Mouse (Mus musculus) heart, embryonic 10.5 days (tissue): ENCODE measurements around the gene Fxyd5. TPM values are rescaled to one million over a fixed set of nuclear protein-coding genes. Genes with fewer than 3 reads are reported as not detected.

Experiments
- DNase-seq: peaks from one replicate; pipeline ENCODE4 v3.0.0-alpha.2; 2017; ENCODE audit warnings: low spot score
- H3K27ac ChIP-seq: fragments of 300-500 bp; sonication (generic); 2 replicates; pipeline ENCODE4 v1.5.1; 2016; ENCODE audit warnings: mild to moderate bottlenecking
- H3K27me3 ChIP-seq: fragments of 300-500 bp; sonication (generic); 2 replicates; pipeline ENCODE4 v1.6.1; 2016; ENCODE audit warnings: mild to moderate bottlenecking; ENCODE audit not compliant: poor library complexity, insufficient read depth, severe bottlenecking
- H3K36me3 ChIP-seq: fragments of 300-500 bp; sonication (generic); 2 replicates; pipeline ENCODE4 v1.6.1; 2016; ENCODE audit warnings: mild to moderate bottlenecking, moderate library complexity
- H3K4me1 ChIP-seq: fragments of 300-500 bp; sonication (generic); 2 replicates; pipeline ENCODE4 v1.6.1; 2016; ENCODE audit warnings: mild to moderate bottlenecking
- H3K4me3 ChIP-seq: fragments of 300-500 bp; sonication (generic); 2 replicates; pipeline ENCODE4 v1.5.1; 2016; ENCODE audit warnings: mild to moderate bottlenecking, moderate library complexity
- H3K9me3 ChIP-seq: fragments of 300-500 bp; sonication (generic); 2 replicates; pipeline ENCODE4 v1.6.1; 2016; ENCODE audit warnings: mild to moderate bottlenecking, moderate library complexity
- WGBS: fragments of 180-500 bp; shearing (Covaris S2); methylation state at CpG from one replicate; pipeline ENCODE4 v1.1.7; 2016; 5-methylcytosine and 5-hydroxymethylcytosine counted together
- polyA plus RNA-seq: library from polyadenylated mRNA; unstranded; fragments of >200 nt; fragmentation: Nextera tagmentation; extraction: Ambion mirVana; gene quantifications from 2 replicates; pipeline ENCODE4 v1.2.1, GENCODE M21; 2016

Fxyd5 gene
- polyA plus RNA-seq, 1 experiment from 2014 or later: 24.3 TPM

GRCm38 (mm10) chr7:31077885-31078445, 35.7 kb upstream of the Fxyd5 start:
- Histone ChIP-seq H3K36me3 (no peaks in the 10 kb centered on the region), H3K4me1 (0 out of 2 replicates have a peak, but pooled peaks cover 4% of the 10 kb centered on the region), H3K4me3 (no peak overlapping the region), H3K27ac (no peak overlapping the region), H3K9me3 (no peaks in the 10 kb centered on the region), H3K27me3 (peaks cover 4% of the 10 kb centered on the region; the same call in 1 of the 2 replicates)
- WGBS: 33% methylated on average over 5 of the region's 5 CpGs
- no peak for DNase-seq

- Histone ChIP-seq H3K9me3 (no peaks in the 10 kb centered on the region), H3K27me3 (peaks cover 4% of the 10 kb centered on the region; the same call in 1 of the 2 replicates), H3K36me3 (no peaks in the 10 kb centered on the region), H3K4me3 (no peak overlapping the region), H3K4me1 (0 out of 2 replicates have a peak, but pooled peaks cover under 1% of the 10 kb centered on the region), H3K27ac (no peak overlapping the region)
- DNase-seq: no peak
- WGBS: 59% methylated on average over 6 of the region's 6 CpGs
Observed at GRCm38 (mm10) chr7:31077470-31077869, 35.2 kb upstream of the Fxyd5 start.

- WGBS: 44% methylated on average over 5 of the region's 5 CpGs
- Histone ChIP-seq H3K4me1 (0 out of 2 replicates have a peak, but pooled peaks cover 3% of the 10 kb centered on the region), H3K36me3 (no peaks in the 10 kb centered on the region), H3K27me3 (peaks cover 4% of the 10 kb centered on the region; the same call in 1 of the 2 replicates), H3K9me3 (no peaks in the 10 kb centered on the region), H3K27ac (no peak within 1 kb of the TSS), H3K4me3 (no peak within 1 kb of the TSS)
- no peak for DNase-seq
Observed at GRCm38 (mm10) chr7:31076492-31076891, 34.2 kb upstream of the Fxyd5 start, which contains the start of gene Fxyd3. Gene Fxyd3 (minus strand): TSS chr7:31076704.

GRCm38 (mm10) chr7:31074713-31075069, 32.4 kb upstream of the Fxyd5 start:
- no peak overlapping the region for H3K4me3 ChIP-seq
- 78% methylated on average over 5 of the region's 5 CpGs for WGBS
- H3K27ac ChIP-seq: no peak overlapping the region
- H3K36me3 ChIP-seq: no peaks in the 10 kb centered on the region
- peaks cover 8% of the 10 kb centered on the region; the same call in 1 of the 2 replicates for H3K27me3 ChIP-seq
- DNase-seq: no peak
- H3K9me3 ChIP-seq: no peaks in the 10 kb centered on the region
- 0 out of 2 replicates have a peak, but pooled peaks cover 7% of the 10 kb centered on the region for H3K4me1 ChIP-seq

- H3K27ac ChIP-seq: no peak overlapping the region
- DNase-seq: no peak
- no peaks in the 10 kb centered on the region for H3K9me3 ChIP-seq
- no peaks in the 10 kb centered on the region for H3K36me3 ChIP-seq
- 70% methylated on average over 7 of the region's 7 CpGs for WGBS
- H3K4me1 ChIP-seq: 0 out of 2 replicates have a peak, but pooled peaks cover 7% of the 10 kb centered on the region
- H3K27me3 ChIP-seq: peaks cover 12% of the 10 kb centered on the region; the same call in 1 of the 2 replicates
- no peak overlapping the region for H3K4me3 ChIP-seq
Observed at GRCm38 (mm10) chr7:31074061-31074712, 31.9 kb upstream of the Fxyd5 start.

GRCm38 (mm10) chr7:31073546-31073945, 31.3 kb upstream of the Fxyd5 start:
- H3K9me3 ChIP-seq: no peaks in the 10 kb centered on the region
- peaks cover 18% of the 10 kb centered on the region; the same call in 1 of the 2 replicates for H3K27me3 ChIP-seq
- 0 out of 2 replicates have a peak, but pooled peaks cover 7% of the 10 kb centered on the region for H3K4me1 ChIP-seq
- H3K27ac ChIP-seq: no peak overlapping the region
- H3K36me3 ChIP-seq: no peaks in the 10 kb centered on the region
- no peak overlapping the region for H3K4me3 ChIP-seq
- DNase-seq: no peak

GRCm38 (mm10) chr7:31072326-31072725, 30.0 kb upstream of the Fxyd5 start:
- 52% methylated on average over 9 of the region's 9 CpGs for WGBS
- DNase-seq: no peak
- H3K4me3 ChIP-seq: no peak overlapping the region
- peaks cover 8% of the 10 kb centered on the region for H3K4me1 ChIP-seq
- peaks cover 19% of the 10 kb centered on the region for H3K27me3 ChIP-seq
- H3K9me3 ChIP-seq: no peaks in the 10 kb centered on the region
- no peaks in the 10 kb centered on the region for H3K36me3 ChIP-seq
- H3K27ac ChIP-seq: no peak overlapping the region

- Histone ChIP-seq H3K27ac (no peak overlapping the region), H3K4me1 (peaks cover 12% of the 10 kb centered on the region), H3K36me3 (no peaks in the 10 kb centered on the region), H3K9me3 (no peaks in the 10 kb centered on the region), H3K27me3 (peaks cover 22% of the 10 kb centered on the region), H3K4me3 (no peak overlapping the region)
- 72% methylated on average over 6 of the region's 6 CpGs for WGBS
- no peak for DNase-seq
Observed at GRCm38 (mm10) chr7:31070324-31070723, 28.0 kb upstream of the Fxyd5 start.

GRCm38 (mm10) chr7:31069491-31069890, 27.2 kb upstream of the Fxyd5 start:
- H3K9me3 ChIP-seq: no peaks in the 10 kb centered on the region
- peaks cover 22% of the 10 kb centered on the region for H3K27me3 ChIP-seq
- 84% methylated on average over 14 of the region's 14 CpGs for WGBS
- DNase-seq: no peak
- peaks cover 12% of the 10 kb centered on the region for H3K4me1 ChIP-seq
- no peaks in the 10 kb centered on the region for H3K36me3 ChIP-seq
- H3K27ac ChIP-seq: no peak overlapping the region
- no peak overlapping the region for H3K4me3 ChIP-seq

- Histone ChIP-seq H3K4me1 (peaks cover 12% of the 10 kb centered on the region), H3K4me3 (peak overlapping the region; percentile 10; the same call in 1 of the 2 replicates), H3K9me3 (no peaks in the 10 kb centered on the region), H3K36me3 (no peaks in the 10 kb centered on the region), H3K27ac (no peak overlapping the region), H3K27me3 (peaks cover 22% of the 10 kb centered on the region)
- no peak for DNase-seq
- 39% methylated on average over 5 of the region's 5 CpGs for WGBS
Observed at GRCm38 (mm10) chr7:31067836-31068235, 25.6 kb upstream of the Fxyd5 start.

GRCm38 (mm10) chr7:31063074-31063560, 20.8 kb upstream of the Fxyd5 start:
- Histone ChIP-seq H3K27me3 (peaks cover 7% of the 10 kb centered on the region), H3K4me3 (no peak overlapping the region), H3K4me1 (peaks cover 10% of the 10 kb centered on the region), H3K36me3 (no peaks in the 10 kb centered on the region), H3K27ac (no peak overlapping the region), H3K9me3 (no peaks in the 10 kb centered on the region)
- 78% methylated on average over 12 of the region's 12 CpGs for WGBS
- no peak for DNase-seq

GRCm38 (mm10) chr7:31060621-31061010, 18.3 kb upstream of the Fxyd5 start:
- Histone ChIP-seq H3K27me3 (no peaks in the 10 kb centered on the region), H3K4me1 (peaks cover 10% of the 10 kb centered on the region), H3K4me3 (no peak overlapping the region), H3K9me3 (no peaks in the 10 kb centered on the region), H3K36me3 (no peaks in the 10 kb centered on the region), H3K27ac (no peak overlapping the region)
- 81% methylated on average over 7 of the region's 7 CpGs for WGBS
- DNase-seq: no peak

- H3K27ac ChIP-seq: 0 out of 2 replicates have a peak overlapping the region, but pooled peaks have one; percentile 24
- DNase-seq: no peak
- H3K36me3 ChIP-seq: no peaks in the 10 kb centered on the region
- no peak overlapping the region for H3K4me3 ChIP-seq
- peaks cover 16% of the 10 kb centered on the region for H3K4me1 ChIP-seq
- WGBS: 67% methylated on average over 11 of the region's 11 CpGs
- no peaks in the 10 kb centered on the region for H3K27me3 ChIP-seq
- no peaks in the 10 kb centered on the region for H3K9me3 ChIP-seq
Observed at GRCm38 (mm10) chr7:31059919-31060620, 17.8 kb upstream of the Fxyd5 start.
